ENCODE assay signal across 8 mouse cellular contexts in the genomic region with DNA sequence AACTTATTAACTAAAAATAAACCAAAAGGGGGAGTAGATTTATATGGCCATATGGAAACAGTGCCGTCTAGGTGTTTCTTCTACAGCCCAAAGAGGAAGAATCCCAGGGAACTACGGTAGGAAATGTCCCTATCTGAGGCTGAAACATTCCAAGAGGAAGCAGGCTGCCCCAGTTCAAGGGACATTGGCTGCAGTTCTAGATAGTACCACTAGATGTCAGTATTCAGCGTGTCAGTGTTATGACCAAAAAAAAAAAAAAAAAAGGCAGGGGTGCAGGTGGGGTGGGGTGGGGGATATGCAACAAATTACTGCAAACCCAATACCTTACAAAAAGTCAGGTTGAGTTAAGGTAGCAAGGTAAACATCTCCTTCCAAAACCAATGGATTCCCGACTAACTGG. TPM values are rescaled to one million over a fixed set of nuclear protein-coding genes. Genes with fewer than 3 reads are reported as not detected.
DNase-seq lines count a peak whose midpoint lies in the region; ATAC-seq and TF ChIP-seq lines count a peak whose summit lies in the region.

No protein-coding gene starts in this region.

- 0 out of 2 replicates have a peak, but pooled peaks have one; percentile 18 for TF ChIP-seq CTCF in embryonic fibroblast, embryonic 13.5 days (IDR thresholded peaks at IDR 0.05; ENCODE audit: borderline replicate concordance, insufficient read depth, low read length)

- WGBS in hindbrain, embryonic 10.5 days: 16% methylated on average over 4 of the region's 4 CpGs
- 18% methylated on average over 4 of the region's 4 CpGs for WGBS in hindbrain, embryonic 13.5 days
- WGBS in forebrain, embryonic 15.5 days: 13% methylated on average over 4 of the region's 4 CpGs

- no peaks in the 10 kb centered on the region for H3K36me3 ChIP-seq in hindbrain, embryonic 10.5 days
- H3K36me3 ChIP-seq in hindbrain, embryonic 13.5 days: no peaks in the 10 kb centered on the region
- H3K36me3 ChIP-seq in forebrain, embryonic 15.5 days: no peaks in the 10 kb centered on the region

- DNase-seq in hindbrain, embryonic 10.5 days (ENCODE audit: low spot score): peak; percentile 15
- DNase-seq in 416B (ENCODE audit: low read depth) (peak; percentile 63), MN1 (ENCODE audit: low spot score) (peak; percentile 46)
- peak; percentile 83 for DNase-seq in retina, embryonic 14.5 days (ENCODE audit: low spot score)
- no peak for DNase-seq in right cerebral cortex, postnatal 36 days (ENCODE audit: low spot score in 2 of 2)

- no peak overlapping the region for H3K4me3 ChIP-seq in hindbrain, embryonic 10.5 days
- H3K4me3 ChIP-seq in hindbrain, embryonic 13.5 days: no peak overlapping the region
- H3K4me3 ChIP-seq in embryonic fibroblast, embryonic 13.5 days (ENCODE audit: insufficient read depth, low read length): no peak overlapping the region
- no peak overlapping the region for H3K4me3 ChIP-seq in forebrain, embryonic 15.5 days

- no peak for TF ChIP-seq POLR2A in embryonic fibroblast, embryonic 13.5 days (IDR thresholded peaks at IDR 0.05; ENCODE audit: low read depth, low read length)

- no peak overlapping the region for H3K4me2 ChIP-seq in hindbrain, embryonic 13.5 days
- H3K4me2 ChIP-seq in forebrain, embryonic 15.5 days (replicated peaks): no peak overlapping the region

- H3K27me3 ChIP-seq in hindbrain, embryonic 10.5 days (ENCODE audit: insufficient read depth, poor library complexity, severe bottlenecking): no peaks in the 10 kb centered on the region
- no peaks in the 10 kb centered on the region for H3K27me3 ChIP-seq in hindbrain, embryonic 13.5 days
- H3K27me3 ChIP-seq in forebrain, embryonic 15.5 days: no peaks in the 10 kb centered on the region

- H3K9ac ChIP-seq in hindbrain, embryonic 13.5 days: no peak overlapping the region
- no peak overlapping the region for H3K9ac ChIP-seq in forebrain, embryonic 15.5 days (replicated peaks)

- no peak for ATAC-seq in hindbrain, embryonic 13.5 days (ENCODE audit: low FRiP score)
- ATAC-seq in forebrain, embryonic 15.5 days (replicated peaks): no peak; the same call in 1 of the 2 replicates

- no peaks in the 10 kb centered on the region for H3K9me3 ChIP-seq in hindbrain, embryonic 10.5 days
- H3K9me3 ChIP-seq in hindbrain, embryonic 13.5 days: no peaks in the 10 kb centered on the region
- no peaks in the 10 kb centered on the region for H3K9me3 ChIP-seq in forebrain, embryonic 15.5 days

- H3K27ac ChIP-seq in hindbrain, embryonic 10.5 days: no peak overlapping the region
- no peak overlapping the region for H3K27ac ChIP-seq in hindbrain, embryonic 13.5 days
- H3K27ac ChIP-seq in embryonic fibroblast, embryonic 13.5 days (ENCODE audit: insufficient read depth, low read length): no peak overlapping the region
- H3K27ac ChIP-seq in forebrain, embryonic 15.5 days (replicated peaks): no peak overlapping the region

- no peaks in the 10 kb centered on the region for H3K4me1 ChIP-seq in hindbrain, embryonic 10.5 days (replicated peaks)
- no peaks in the 10 kb centered on the region for H3K4me1 ChIP-seq in hindbrain, embryonic 13.5 days (replicated peaks)
- peaks cover 4% of the 10 kb centered on the region for H3K4me1 ChIP-seq in embryonic fibroblast, embryonic 13.5 days (ENCODE audit: control insufficient read depth, insufficient read depth, low read length)
- H3K4me1 ChIP-seq in forebrain, embryonic 15.5 days: no peaks in the 10 kb centered on the region

RNA-seq across cellular contexts. Expression of gene Ttyh1, which starts 15.8 kb away (rescaled TPM):
- 31.2 and 67.4 TPM in 2 replicates for polyA plus RNA-seq in hindbrain, embryonic 10.5 days (2016; fragmentation: Nextera tagmentation; extraction: Ambion mirVana)
- polyA plus RNA-seq in hindbrain, embryonic 13.5 days (2015; fragmentation: Nextera tagmentation; extraction: Ambion mirVana): 132 and 138 TPM in 2 replicates
- 0.94 and 1.9 TPM in 2 replicates for polyA plus RNA-seq in embryonic fibroblast, embryonic 13.5 days (2011; ENCODE audit: insufficient read length, low read depth, missing spikeins)
- 105 and 106 TPM in 2 replicates for polyA plus RNA-seq in forebrain, embryonic 15.5 days (2015; fragmentation: Nextera tagmentation; extraction: Ambion mirVana)

RNA-seq across cellular contexts. Expression of gene Leng8, which starts 33.4 kb away (rescaled TPM):
- polyA plus RNA-seq in hindbrain, embryonic 10.5 days (2016; fragmentation: Nextera tagmentation; extraction: Ambion mirVana): 68.7 and 91.4 TPM in 2 replicates
- polyA plus RNA-seq in hindbrain, embryonic 13.5 days (2015; fragmentation: Nextera tagmentation; extraction: Ambion mirVana): 77.0 and 79.4 TPM in 2 replicates
- polyA plus RNA-seq in embryonic fibroblast, embryonic 13.5 days (2011; ENCODE audit: insufficient read length, low read depth, missing spikeins): 62.7 and 81.4 TPM in 2 replicates
- 78.8 and 85.9 TPM in 2 replicates for polyA plus RNA-seq in forebrain, embryonic 15.5 days (2015; fragmentation: Nextera tagmentation; extraction: Ambion mirVana)

RNA-seq across cellular contexts. Expression of gene Lair1, which starts 40.4 kb away (rescaled TPM):
- polyA plus RNA-seq in hindbrain, embryonic 10.5 days (2016; fragmentation: Nextera tagmentation; extraction: Ambion mirVana): 1.2 and 1.7 TPM in 2 replicates
- polyA plus RNA-seq in hindbrain, embryonic 13.5 days (2015; fragmentation: Nextera tagmentation; extraction: Ambion mirVana): 2.8 and 4.1 TPM in 2 replicates
- polyA plus RNA-seq in embryonic fibroblast, embryonic 13.5 days (2011; ENCODE audit: insufficient read length, low read depth, missing spikeins): 0.65 TPM in 1 of 2 replicates, not detected in the other
- 1.7 and 2.3 TPM in 2 replicates for polyA plus RNA-seq in forebrain, embryonic 15.5 days (2015; fragmentation: Nextera tagmentation; extraction: Ambion mirVana)

RNA-seq across cellular contexts. Expression of gene Leng9, which starts 46.8 kb away (rescaled TPM):
- polyA plus RNA-seq in hindbrain, embryonic 10.5 days (2016; fragmentation: Nextera tagmentation; extraction: Ambion mirVana): 1.6 and 2.5 TPM in 2 replicates
- 4.7 TPM in 2 replicates for polyA plus RNA-seq in hindbrain, embryonic 13.5 days (2015; fragmentation: Nextera tagmentation; extraction: Ambion mirVana)
- polyA plus RNA-seq in embryonic fibroblast, embryonic 13.5 days (2011; ENCODE audit: insufficient read length, low read depth, missing spikeins): 2.3 and 2.5 TPM in 2 replicates
- polyA plus RNA-seq in forebrain, embryonic 15.5 days (2015; fragmentation: Nextera tagmentation; extraction: Ambion mirVana): 4.8 and 5.7 TPM in 2 replicates

Comparison
In these comparisons a context has a peak if more than half of its experiments do, and no peak if none do; other contexts are left out.
1. DNase-seq: peak in hindbrain, embryonic 10.5 days (single experiment), 416B (single experiment), MN1 (single experiment) and retina, embryonic 14.5 days (single experiment); none in right cerebral cortex, postnatal 36 days (0 of 2).
2. RNA of gene Ttyh1, which starts 15.8 kb away (polyA plus RNA-seq): 132 to 138 TPM in hindbrain, embryonic 13.5 days, 105 to 106 TPM in forebrain, embryonic 15.5 days and 31.2 to 67.4 TPM in hindbrain, embryonic 10.5 days; 0.94 to 1.9 TPM in embryonic fibroblast, embryonic 13.5 days; every median in the first group is over 10 times any median in the second.